Mouse (Mus musculus) cortical plate, adult 2 months (tissue): ENCODE results near the gene Myo7a. TPM values are rescaled to one million over a fixed set of nuclear protein-coding genes. Genes with fewer than 3 reads are reported as not detected.

Source experiments
- H3K27ac ChIP-seq: fragments of 200-500 bp; 2 replicates; pipeline ENCODE4 v1.5.1; 2012; ENCODE audit warnings: low read length, control low read depth, inconsistent platforms; ENCODE audit not compliant: insufficient read depth
- H3K4me1 ChIP-seq: fragments of 200-500 bp; 2 replicates; pipeline ENCODE4 v1.6.1; 2011; ENCODE audit warnings: low read length; ENCODE audit not compliant: control insufficient read depth, insufficient read depth
- H3K4me3 ChIP-seq: fragments of 200-500 bp; 2 replicates; pipeline ENCODE4 v1.5.1; 2011; ENCODE audit warnings: mild to moderate bottlenecking, low read length, control low read depth; ENCODE audit not compliant: insufficient read depth
- CTCF ChIP-seq: fragments of 200-500 bp; IDR thresholded peaks from 2 replicates; pipeline ENCODE4 v1.5.1; 2011; ENCODE audit warnings: mild to moderate bottlenecking, control low read depth, low read length; ENCODE audit not compliant: insufficient read depth; ENCODE audit errors: extremely low read depth
- POLR2A ChIP-seq: fragments of 200-500 bp; IDR thresholded peaks from 2 replicates; pipeline ENCODE4 v1.6.1; 2011; ENCODE audit warnings: mild to moderate bottlenecking, low read length, control low read depth; ENCODE audit not compliant: insufficient read depth; ENCODE audit errors: extremely low read depth
- polyA plus RNA-seq: library from polyadenylated mRNA; depleted of rRNA; stranded (reverse); fragments of >200 nt; gene quantifications from 2 replicates; pipeline ENCODE4 v1.2.3, GENCODE M21; 2012

Gene Myo7a
- polyA plus RNA-seq, 1 experiment, result 20.3 TPM

GRCm38 (mm10) chr7:98155546-98156279, 36.4 kb upstream of the Myo7a start:
- TF ChIP-seq POLR2A (no peak), CTCF (peak; percentile 94)
- Histone ChIP-seq H3K4me3 (no peak overlapping the region), H3K27ac (no peak overlapping the region), H3K4me1 (no peaks in the 10 kb centered on the region)

DNA sequence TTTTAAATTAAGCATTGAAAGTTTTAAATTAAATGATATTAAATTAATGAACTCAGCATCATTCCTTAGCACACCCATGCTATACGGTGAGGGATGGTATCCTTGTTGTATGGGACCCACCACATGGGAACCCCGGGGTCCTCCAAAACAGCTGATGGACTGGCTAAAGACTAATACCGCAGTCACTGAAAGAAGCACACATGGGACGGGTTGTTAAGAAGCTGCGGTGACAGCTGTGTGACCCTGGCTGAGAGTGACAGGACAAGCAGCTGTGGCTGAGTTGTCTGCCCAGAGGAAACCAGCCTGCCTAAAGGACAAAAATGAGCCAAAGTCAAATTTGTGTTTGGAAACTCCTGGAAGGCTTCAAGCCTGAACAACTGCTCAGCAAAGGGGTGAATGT, 34.6 kb upstream of the Myo7a start:
- TF ChIP-seq POLR2A, result no peak
- TF ChIP-seq CTCF, result no peak
- no peak overlapping the region for H3K4me3 ChIP-seq
- no peaks in the 10 kb centered on the region for H3K4me1 ChIP-seq
- no peak overlapping the region for H3K27ac ChIP-seq

DNA sequence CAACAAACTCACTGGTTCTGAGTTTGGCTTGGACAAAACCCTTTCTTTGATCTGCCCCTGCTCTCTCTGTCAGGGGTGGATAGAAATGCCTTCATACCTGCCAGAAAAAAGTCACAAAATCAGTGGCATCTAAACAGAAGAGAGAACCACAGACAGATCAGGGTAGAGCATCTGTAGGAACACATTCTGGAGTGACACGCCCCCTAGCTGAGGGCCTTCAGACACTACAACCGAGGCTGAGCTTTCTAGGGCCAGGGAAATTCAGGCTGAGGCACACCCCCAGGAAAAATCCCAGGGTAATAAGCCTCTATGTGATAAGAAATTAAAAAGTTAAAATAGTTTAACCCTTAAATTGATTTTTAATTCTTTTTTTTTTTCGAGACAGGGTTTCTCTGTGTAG, 34.0 kb upstream of the Myo7a start:
- Histone ChIP-seq H3K27ac (no peak overlapping the region), H3K4me3 (no peak overlapping the region), H3K4me1 (no peaks in the 10 kb centered on the region)
- TF ChIP-seq CTCF (0 out of 2 replicates have a peak, but pooled peaks have one; percentile 11), POLR2A (no peak)

DNA sequence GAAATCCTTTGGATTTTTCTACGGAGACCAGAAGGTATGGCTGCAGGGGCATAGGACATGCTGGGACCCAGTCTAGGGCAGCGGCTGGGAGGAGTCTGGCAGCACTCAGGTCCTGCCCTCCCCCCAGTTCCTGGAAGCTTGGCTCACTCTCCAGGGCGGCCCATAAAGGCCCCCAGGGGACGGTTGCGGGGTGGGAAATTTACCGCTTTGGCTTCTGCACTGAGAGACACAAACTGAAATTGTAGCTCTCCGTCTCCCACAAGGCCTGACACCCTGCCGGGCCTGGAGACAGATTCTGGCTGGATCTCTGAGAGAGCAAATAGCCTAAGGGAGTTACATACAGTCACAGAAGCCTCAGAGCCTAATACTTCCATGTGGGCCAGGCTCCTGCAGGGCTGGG, 33.1 kb upstream of the Myo7a start:
- H3K4me3 ChIP-seq, result no peak overlapping the region
- no peaks in the 10 kb centered on the region for H3K4me1 ChIP-seq
- TF ChIP-seq CTCF (no peak), POLR2A (no peak)
- H3K27ac ChIP-seq, result no peak overlapping the region

DNA sequence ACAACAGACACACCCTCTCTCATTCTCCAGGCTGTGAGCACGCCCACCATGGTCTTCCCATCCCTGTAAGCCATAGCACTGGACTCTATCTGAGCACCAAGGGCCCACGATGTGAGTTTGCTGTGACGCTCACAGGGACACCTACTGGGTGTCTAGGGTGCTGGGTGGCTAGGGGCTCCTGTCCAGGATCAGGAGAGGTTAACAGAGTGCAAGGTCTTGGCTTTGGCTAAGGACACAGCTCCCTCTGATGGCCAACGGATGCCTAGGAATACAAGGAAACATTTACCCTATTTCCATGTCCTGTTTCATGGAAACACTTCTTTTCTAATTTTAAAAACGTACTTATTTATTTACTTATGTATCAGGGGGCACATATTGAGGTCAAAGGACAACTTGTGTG, 31.2 kb upstream of the Myo7a start:
- no peaks in the 10 kb centered on the region for H3K4me1 ChIP-seq
- no peak overlapping the region for H3K4me3 ChIP-seq
- H3K27ac ChIP-seq, result no peak overlapping the region
- no peak for TF ChIP-seq POLR2A
- TF ChIP-seq CTCF, result peak; percentile 31; the same call in 1 of the 2 replicates

DNA sequence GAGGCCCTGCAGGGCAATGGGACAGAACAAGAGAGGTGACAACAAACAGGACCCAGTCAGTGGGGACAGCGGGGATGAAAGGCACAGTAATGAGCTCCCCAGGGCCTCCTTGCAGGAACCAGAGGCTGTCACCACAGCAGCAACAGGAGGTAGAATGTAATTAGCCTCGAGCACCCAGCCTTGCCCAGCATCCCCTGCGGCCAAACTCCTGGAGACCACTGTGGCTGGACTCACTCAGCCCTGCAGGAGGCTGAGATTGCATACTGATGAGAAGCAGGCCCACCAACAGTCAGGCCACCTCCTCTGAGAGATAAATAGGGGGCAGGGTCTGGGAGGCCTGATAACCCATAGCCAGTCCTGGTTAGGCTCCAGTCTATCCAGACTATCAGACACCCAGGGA, 30.5 kb upstream of the Myo7a start:
- H3K27ac ChIP-seq, result no peak overlapping the region
- TF ChIP-seq POLR2A, result no peak
- TF ChIP-seq CTCF, result no peak
- H3K4me3 ChIP-seq, result no peak overlapping the region
- H3K4me1 ChIP-seq, result no peaks in the 10 kb centered on the region

GRCm38 (mm10) chr7:98148721-98149407, 29.5 kb upstream of the Myo7a start:
- H3K27ac ChIP-seq, result no peak overlapping the region

GRCm38 (mm10) chr7:98147766-98148165, 28.4 kb upstream of the Myo7a start:
- no peak overlapping the region for H3K27ac ChIP-seq
- TF ChIP-seq CTCF (no peak), POLR2A (no peak)
- no peak overlapping the region for H3K4me3 ChIP-seq
- no peaks in the 10 kb centered on the region for H3K4me1 ChIP-seq

More at GRCm38 (mm10) chr7:98148721-98149407, 29.5 kb upstream of the Myo7a start:
- Histone ChIP-seq H3K4me3 (no peak overlapping the region), H3K4me1 (no peaks in the 10 kb centered on the region)
- TF ChIP-seq CTCF, result no peak
- TF ChIP-seq POLR2A, result no peak

DNA sequence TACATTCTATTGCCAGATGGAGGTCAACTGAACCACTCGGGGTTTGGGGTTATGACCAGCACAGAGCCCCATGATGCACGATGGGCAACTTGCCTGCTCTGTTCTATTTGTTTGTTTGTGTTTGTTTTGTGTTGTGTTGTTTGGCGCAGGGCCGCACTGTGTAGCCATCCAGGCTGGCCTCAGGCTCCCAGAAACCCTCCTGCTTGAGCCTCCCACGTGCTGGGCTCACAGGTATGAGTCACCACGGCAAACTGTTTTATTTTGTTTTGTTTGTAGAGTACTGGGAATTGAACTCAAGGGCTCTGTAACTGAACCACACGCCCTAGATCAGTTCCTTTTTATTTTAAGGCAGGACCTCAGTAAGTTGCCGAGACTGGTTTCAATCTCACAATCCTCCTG, 27.1 kb upstream of the Myo7a start:
- TF ChIP-seq POLR2A, result no peak
- no peak for TF ChIP-seq CTCF
- H3K4me1 ChIP-seq, result no peaks in the 10 kb centered on the region
- H3K4me3 ChIP-seq, result no peak overlapping the region
- no peak overlapping the region for H3K27ac ChIP-seq
